Comparison of ENCODE assay signal across 16 mouse cellular contexts in genomic region chr16:6212916-6213315, GRCm38 (mm10).
DNase-seq lines count a peak whose midpoint lies in the region; ATAC-seq lines count a peak whose summit lies in the region.
"Had no signal": no experiment of that assay in that cellular context is flagged by ENCODE, and none has a peak within 500 bp of the region (broad histone marks: within the 10 kb centered on the region; RNA-seq: fewer than 3 reads in every experiment).

No protein-coding gene starts in this region.

- no peak overlapping the region for H3K9ac ChIP-seq in forebrain, embryonic 13.5 days
- no peak overlapping the region for H3K9ac ChIP-seq in forebrain, embryonic 15.5 days (replicated peaks)
- H3K9ac ChIP-seq in forebrain, embryonic 14.5 days (ENCODE audit: low read length): 0 out of 2 replicates have a peak overlapping the region, but pooled peaks have one; percentile 29
- no peak overlapping the region for H3K9ac ChIP-seq in neural tube, embryonic 14.5 days (replicated peaks; ENCODE audit: low read depth, low read length)
- H3K9ac ChIP-seq: embryonic facial prominence, embryonic 15.5 days; heart, embryonic 15.5 days had no signal

- ATAC-seq in forebrain, embryonic 13.5 days: no peak
- no peak for ATAC-seq in forebrain, embryonic 15.5 days (replicated peaks)
- ATAC-seq in forebrain, embryonic 14.5 days: no peak
- no peak; the same call in 1 of the 2 replicates for ATAC-seq in neural tube, embryonic 14.5 days (ENCODE audit: low read depth)

- no peaks in the 10 kb centered on the region for H3K36me3 ChIP-seq in forebrain, embryonic 13.5 days (ENCODE audit: poor library complexity, severe bottlenecking)
- no peaks in the 10 kb centered on the region for H3K36me3 ChIP-seq in forebrain, embryonic 15.5 days
- no peaks in the 10 kb centered on the region for H3K36me3 ChIP-seq in forebrain, embryonic 14.5 days (ENCODE audit: control insufficient read depth, insufficient read depth, low read length)
- no peaks in the 10 kb centered on the region for H3K36me3 ChIP-seq in midbrain, embryonic 10.5 days
- H3K36me3 ChIP-seq in neural tube, embryonic 14.5 days (ENCODE audit: control insufficient read depth, insufficient read depth, low read length): no peaks in the 10 kb centered on the region
- H3K36me3 ChIP-seq: embryonic facial prominence, embryonic 15.5 days; heart, embryonic 15.5 days had no signal

- H3K9me3 ChIP-seq in forebrain, embryonic 13.5 days (replicated peaks): no peaks in the 10 kb centered on the region
- H3K9me3 ChIP-seq in forebrain, embryonic 15.5 days: no peaks in the 10 kb centered on the region
- no peaks in the 10 kb centered on the region for H3K9me3 ChIP-seq in forebrain, embryonic 14.5 days (replicated peaks; ENCODE audit: control insufficient read depth, low read length)
- H3K9me3 ChIP-seq in midbrain, embryonic 10.5 days (replicated peaks): no peaks in the 10 kb centered on the region
- H3K9me3 ChIP-seq in neural tube, embryonic 14.5 days (ENCODE audit: control insufficient read depth, low read length): no peaks in the 10 kb centered on the region
- H3K9me3 ChIP-seq: embryonic facial prominence, embryonic 15.5 days; heart, embryonic 15.5 days had no signal

- no peaks in the 10 kb centered on the region for H3K27me3 ChIP-seq in forebrain, embryonic 13.5 days
- no peaks in the 10 kb centered on the region for H3K27me3 ChIP-seq in forebrain, embryonic 15.5 days
- H3K27me3 ChIP-seq in forebrain, embryonic 14.5 days (replicated peaks; ENCODE audit: control insufficient read depth, insufficient read depth, low read length): no peaks in the 10 kb centered on the region
- H3K27me3 ChIP-seq in midbrain, embryonic 10.5 days (ENCODE audit: low read depth, poor library complexity, severe bottlenecking): no peaks in the 10 kb centered on the region
- no peaks in the 10 kb centered on the region for H3K27me3 ChIP-seq in neural tube, embryonic 14.5 days (ENCODE audit: control insufficient read depth, insufficient read depth, low read length)
- H3K27me3 ChIP-seq: embryonic facial prominence, embryonic 15.5 days; heart, embryonic 15.5 days had no signal

- H3K4me3 ChIP-seq in forebrain, embryonic 13.5 days: no peak overlapping the region
- H3K4me3 ChIP-seq in forebrain, embryonic 15.5 days: no peak overlapping the region
- no peak overlapping the region for H3K4me3 ChIP-seq in forebrain, embryonic 14.5 days (ENCODE audit: low read depth, low read length)
- H3K4me3 ChIP-seq in midbrain, embryonic 10.5 days: no peak overlapping the region
- no peak overlapping the region for H3K4me3 ChIP-seq in neural tube, embryonic 14.5 days (ENCODE audit: low read depth, low read length)
- H3K4me3 ChIP-seq: embryonic facial prominence, embryonic 15.5 days; heart, embryonic 15.5 days; myocyte had no signal

- no peaks in the 10 kb centered on the region for H3K4me1 ChIP-seq in forebrain, embryonic 13.5 days
- 0 out of 2 replicates have a peak, but pooled peaks cover 4% of the 10 kb centered on the region for H3K4me1 ChIP-seq in forebrain, embryonic 15.5 days
- no peaks in the 10 kb centered on the region for H3K4me1 ChIP-seq in forebrain, embryonic 14.5 days (ENCODE audit: control insufficient read depth, insufficient read depth, low read length)
- H3K4me1 ChIP-seq in midbrain, embryonic 10.5 days: peaks cover 12% of the 10 kb centered on the region
- no peaks in the 10 kb centered on the region; the same call in 1 of the 2 replicates for H3K4me1 ChIP-seq in neural tube, embryonic 14.5 days (ENCODE audit: control insufficient read depth, insufficient read depth, low read length)
- H3K4me1 ChIP-seq: embryonic facial prominence, embryonic 15.5 days; heart, embryonic 15.5 days had no signal

- no peak overlapping the region for H3K4me2 ChIP-seq in forebrain, embryonic 13.5 days
- no peak overlapping the region for H3K4me2 ChIP-seq in forebrain, embryonic 15.5 days (replicated peaks)
- no peak overlapping the region for H3K4me2 ChIP-seq in forebrain, embryonic 14.5 days (ENCODE audit: low read length)
- no peak overlapping the region for H3K4me2 ChIP-seq in neural tube, embryonic 14.5 days (ENCODE audit: low read depth, low read length)
- H3K4me2 ChIP-seq: embryonic facial prominence, embryonic 15.5 days; heart, embryonic 15.5 days had no signal

- H3K27ac ChIP-seq in forebrain, embryonic 13.5 days: 0 out of 2 replicates have a peak overlapping the region, but pooled peaks have one; percentile 8
- H3K27ac ChIP-seq in forebrain, embryonic 15.5 days (replicated peaks): no peak overlapping the region
- no peak overlapping the region for H3K27ac ChIP-seq in forebrain, embryonic 14.5 days (ENCODE audit: low read depth, low read length)
- H3K27ac ChIP-seq in midbrain, embryonic 10.5 days (replicated peaks): peak overlapping the region; percentile 64
- H3K27ac ChIP-seq in neural tube, embryonic 14.5 days (ENCODE audit: low read depth, low read length): peak overlapping the region; percentile 46; the same call in 1 of the 2 replicates
- H3K27ac ChIP-seq: embryonic facial prominence, embryonic 15.5 days; heart, embryonic 15.5 days; kidney, postnatal 0 days had no signal

- DNase-seq in forebrain, embryonic 14.5 days (ENCODE audit: low spot score): peak; percentile 38
- DNase-seq in midbrain, embryonic 10.5 days (ENCODE audit: low spot score): peak; percentile 28
- DNase-seq in testis, postnatal 14 days (ENCODE audit: low spot score): no peak
- no peak for DNase-seq in right cerebral cortex, postnatal 10 days (ENCODE audit: low spot score in 2 of 2)
- no peak for DNase-seq in adrenal gland, postnatal 36 days
- DNase-seq: cerebellum, adult 2 months; layer of hippocampus, postnatal 36 days; liver; thymus, adult 2 months had no signal

- 24% methylated on average over 3 of the region's 3 CpGs for WGBS in forebrain, embryonic 13.5 days
- 22% methylated on average over 3 of the region's 3 CpGs for WGBS in forebrain, embryonic 15.5 days
- WGBS in forebrain, embryonic 14.5 days: 26% methylated on average over 3 of the region's 3 CpGs
- 22% methylated on average over 3 of the region's 3 CpGs for WGBS in midbrain, embryonic 10.5 days
- 17% methylated on average over 3 of the region's 3 CpGs for WGBS in neural tube, embryonic 14.5 days

Comparison
In these comparisons a context has a peak if more than half of its experiments do, and no peak if none do; other contexts are left out.
1. H3K27ac ChIP-seq: peak in forebrain, embryonic 13.5 days (single experiment), midbrain, embryonic 10.5 days (single experiment) and neural tube, embryonic 14.5 days (single experiment); none in forebrain, embryonic 15.5 days (single experiment) and forebrain, embryonic 14.5 days (single experiment).
2. DNase-seq: peak in forebrain, embryonic 14.5 days (single experiment) and midbrain, embryonic 10.5 days (single experiment); none in testis, postnatal 14 days (single experiment), right cerebral cortex, postnatal 10 days (0 of 2) and adrenal gland, postnatal 36 days (0 of 2).